Mouse (Mus musculus) adrenal gland (tissue): ENCODE measurements at regions not wholly inside any gene's neighbourhood (a gene's known extent, or its start where the extent isn't known, plus 50 kb on each side); places are given as distances from the start of the nearest gene placed in this dataset.
"Not testable (repeated sequence)": the region's sequence is repeated elsewhere in the genome, so short reads cannot be mapped to it uniquely, and the experiment has no call there.

Source experiments
- intact Hi-C: fragments of 180-260 bp; cut with DNase I; formaldehyde crosslinking; loops from one replicate; pipeline ENCODE4 v1.15.1; 2025

DNA sequence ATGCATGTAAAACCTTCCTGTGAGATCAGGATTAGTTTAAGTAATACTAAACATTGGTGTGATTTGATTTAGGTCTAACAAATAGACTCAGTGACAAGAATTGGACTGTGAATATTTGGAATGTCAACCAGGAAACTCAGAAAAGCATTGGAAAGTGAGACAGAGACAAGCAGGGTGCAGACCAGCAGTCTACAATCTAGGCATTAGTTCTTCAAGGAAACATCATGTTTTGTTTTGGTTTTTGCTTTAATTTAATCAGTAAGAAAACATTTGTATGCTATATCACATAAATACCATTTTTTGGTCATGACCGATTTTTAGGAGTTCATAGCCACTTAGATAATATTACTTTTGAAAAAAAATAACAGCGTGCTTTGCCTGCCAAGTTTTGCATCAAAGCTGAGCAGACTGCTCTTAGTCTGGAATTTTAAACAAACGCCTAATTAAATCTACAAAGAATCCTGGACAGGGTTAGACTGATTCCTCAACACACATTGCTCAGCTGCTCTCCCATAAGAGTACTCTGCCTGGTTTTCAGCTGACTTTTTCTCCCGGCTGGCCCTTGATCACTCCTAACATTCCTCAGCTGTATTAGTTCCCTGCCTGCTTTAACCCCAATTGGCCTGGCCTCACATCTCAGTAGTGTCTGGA lies 396.5 kb upstream of the Kcnh7 start:
- intact Hi-C loops: no loop called here

- intact Hi-C loops: no loop called here
These were observed 391.1 kb upstream of the Kcnh7 start for GRCm38 (mm10) chr2:63575172-63575571.

- intact Hi-C loops: no loop called here
These were observed 390.1 kb upstream of the Kcnh7 start for GRCm38 (mm10) chr2:63574008-63574703.

DNA sequence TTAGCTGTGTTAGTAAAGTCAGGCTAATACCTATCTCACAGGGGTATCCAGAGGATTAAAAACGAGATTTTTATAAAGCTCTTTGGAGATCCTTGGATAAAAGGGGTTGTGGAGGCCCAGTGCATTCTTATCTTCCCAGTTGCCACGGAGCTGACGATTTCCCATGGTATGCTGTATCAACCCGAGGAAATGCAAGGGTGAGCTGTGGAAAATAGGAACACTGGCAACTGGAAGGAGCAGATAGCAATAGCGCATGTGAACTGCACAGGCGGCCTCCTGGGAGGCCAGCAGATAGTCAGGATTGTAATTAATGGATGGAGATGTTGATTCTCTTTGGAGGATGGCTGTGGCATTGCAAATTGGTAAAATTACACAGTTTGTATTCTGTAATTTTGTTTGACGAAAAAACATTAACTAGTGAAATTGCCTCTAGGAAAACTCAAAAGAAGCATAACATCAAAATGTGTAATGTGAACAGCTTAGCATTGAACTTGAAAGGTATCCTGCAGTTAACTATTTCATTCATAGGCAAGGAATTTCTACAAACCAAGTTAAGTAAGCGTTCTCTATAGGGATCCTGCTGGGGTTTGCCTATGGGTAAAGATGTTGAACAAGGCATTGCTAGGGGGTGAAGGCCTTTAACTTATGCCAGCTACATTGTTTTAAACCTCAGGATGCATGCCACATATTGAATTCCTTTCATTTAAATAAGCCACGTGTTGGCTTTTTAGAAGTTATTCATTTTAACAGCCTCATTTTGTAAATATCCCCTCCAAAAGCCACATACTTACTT lies 389.1 kb upstream of the Kcnh7 start:
- intact Hi-C loops: no loop called here

DNA sequence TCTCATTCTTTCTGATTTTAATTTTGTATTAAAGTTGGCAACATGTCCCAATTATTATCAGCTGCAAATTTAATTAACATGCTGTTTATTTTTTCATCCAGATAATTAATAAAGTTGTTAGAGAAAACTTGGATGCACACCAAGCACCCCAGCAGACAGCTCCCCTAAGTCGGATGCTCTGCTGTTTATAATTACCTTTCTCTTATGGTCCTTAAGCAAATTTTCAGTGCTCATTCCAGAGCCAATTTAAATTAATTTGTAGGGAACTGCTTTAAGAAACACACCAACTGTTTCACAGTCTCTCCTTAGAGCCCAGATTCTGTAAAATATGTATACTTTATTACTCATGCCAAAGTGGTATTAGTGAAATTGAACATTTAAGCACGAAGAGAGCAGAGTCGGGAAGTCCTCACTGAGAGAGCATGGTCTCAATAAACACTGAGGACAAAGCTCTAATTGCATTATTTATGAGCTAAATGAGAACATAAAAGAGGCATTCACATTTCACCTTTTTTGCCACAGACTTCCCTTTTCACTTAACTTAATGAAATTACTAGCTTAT lies 372.9 kb upstream of the Kcnh7 start:
- intact Hi-C loops: no loop called here

DNA sequence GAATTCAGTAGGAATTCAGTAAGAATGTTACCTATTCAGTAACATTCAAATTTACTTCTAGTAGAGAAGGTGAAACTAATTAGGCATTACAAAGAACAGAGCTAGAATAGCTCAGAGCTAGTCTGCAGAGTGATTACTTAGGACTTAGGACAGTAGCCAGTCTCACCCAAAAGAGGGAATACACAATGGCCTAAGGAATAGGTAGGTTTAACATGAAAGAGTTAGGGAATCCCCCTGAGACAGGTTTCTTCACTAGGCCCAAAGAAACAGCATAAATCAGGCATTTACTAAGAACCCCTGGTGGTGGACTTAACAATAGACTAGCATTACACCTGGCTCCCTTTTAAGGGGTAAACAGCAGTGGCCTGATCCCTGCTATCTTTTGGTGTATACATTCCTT lies 357.7 kb upstream of the Kcnh7 start:
- intact Hi-C loops: not testable (repeated sequence)

GRCm38 (mm10) chr2:63518534-63518933 lies 334.4 kb upstream of the Kcnh7 start:
- intact Hi-C loops: loop anchor here (5.0 kb wide), 1 partner anchor 1334 kb away; no protein-coding TSS in a partner anchor

GRCm38 (mm10) chr2:63513554-63514226 lies 329.6 kb upstream of the Kcnh7 start:
- intact Hi-C loops: no loop called here

GRCm38 (mm10) chr2:63503939-63504338 lies 319.9 kb upstream of the Kcnh7 start:
- intact Hi-C loops: no loop called here

- intact Hi-C loops: no loop called here
These were observed 292.3 kb upstream of the Kcnh7 start for GRCm38 (mm10) chr2:63476411-63476810.

DNA sequence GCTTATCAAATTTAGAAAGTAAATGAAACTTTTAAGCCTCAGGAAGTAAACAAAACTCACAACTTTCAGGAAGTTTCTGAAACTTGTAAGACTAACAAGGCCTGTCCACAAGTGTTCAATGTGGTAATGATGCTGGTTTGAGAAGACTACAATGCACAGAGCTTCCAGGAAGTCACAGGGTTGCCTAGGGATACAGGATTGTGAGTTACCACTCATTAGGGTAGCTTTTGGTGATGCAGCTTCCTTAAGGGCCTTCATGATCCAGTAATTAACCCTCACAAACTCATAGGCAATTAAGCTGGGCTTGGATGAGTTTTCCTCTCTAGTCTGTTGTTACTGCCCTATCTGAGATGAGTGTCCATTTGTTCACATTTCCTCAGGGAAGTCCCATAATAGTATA lies 291.2 kb upstream of the Kcnh7 start:
- intact Hi-C loops: no loop called here

GRCm38 (mm10) chr2:63473699-63474098 lies 289.6 kb upstream of the Kcnh7 start:
- intact Hi-C loops: no loop called here

GRCm38 (mm10) chr2:63472248-63472647 lies 288.2 kb upstream of the Kcnh7 start:
- intact Hi-C loops: no loop called here

- intact Hi-C loops: no loop called here
These were observed 275.0 kb upstream of the Kcnh7 start for GRCm38 (mm10) chr2:63459112-63459511.

- intact Hi-C loops: no loop called here
These were observed 270.4 kb upstream of the Kcnh7 start for GRCm38 (mm10) chr2:63454263-63455011.

DNA sequence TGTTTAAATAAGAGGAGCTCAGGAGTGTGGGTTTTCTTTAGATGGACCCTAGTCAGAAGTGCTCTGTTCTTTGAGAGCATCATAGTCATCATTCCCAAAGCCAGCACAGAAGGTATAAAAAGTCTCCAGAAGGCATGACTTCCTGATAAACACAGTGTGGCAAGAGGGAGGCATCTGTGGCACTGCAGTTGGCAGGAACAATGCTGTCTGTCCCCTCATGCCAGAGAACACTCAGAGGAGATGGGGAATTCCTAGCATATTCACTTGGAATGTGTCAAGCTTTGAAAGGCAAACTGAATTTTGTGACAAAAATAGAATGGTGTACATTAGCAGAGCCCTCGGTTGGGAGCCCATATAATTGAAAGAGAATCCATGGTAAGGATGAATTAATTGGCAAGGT lies 268.8 kb upstream of the Kcnh7 start:
- intact Hi-C loops: no loop called here

DNA sequence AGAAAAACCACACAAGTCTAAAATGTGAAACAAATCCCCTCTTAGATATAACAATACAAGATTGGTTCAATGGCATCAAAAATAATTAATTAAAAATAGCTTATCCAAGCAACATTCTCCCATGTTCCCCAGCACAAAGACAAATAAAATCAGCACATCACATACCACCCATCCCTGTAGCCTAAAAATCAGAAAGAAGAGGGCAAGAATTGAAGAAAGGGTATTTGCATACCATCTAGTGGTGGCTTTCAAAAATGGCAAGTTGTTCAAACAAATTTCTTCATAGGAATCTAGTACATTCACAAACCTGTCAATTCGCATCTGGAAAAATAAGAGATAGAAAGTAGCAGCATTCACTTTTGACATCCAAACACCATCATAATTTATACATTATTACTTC lies 268.1 kb upstream of the Kcnh7 start:
- intact Hi-C loops: no loop called here

GRCm38 (mm10) chr2:63434327-63434726 lies 250.2 kb upstream of the Kcnh7 start:
- intact Hi-C loops: no loop called here

- intact Hi-C loops: no loop called here
These were observed 221.3 kb upstream of the Kcnh7 start for GRCm38 (mm10) chr2:63405405-63405804.
